In the genomic region with DNA sequence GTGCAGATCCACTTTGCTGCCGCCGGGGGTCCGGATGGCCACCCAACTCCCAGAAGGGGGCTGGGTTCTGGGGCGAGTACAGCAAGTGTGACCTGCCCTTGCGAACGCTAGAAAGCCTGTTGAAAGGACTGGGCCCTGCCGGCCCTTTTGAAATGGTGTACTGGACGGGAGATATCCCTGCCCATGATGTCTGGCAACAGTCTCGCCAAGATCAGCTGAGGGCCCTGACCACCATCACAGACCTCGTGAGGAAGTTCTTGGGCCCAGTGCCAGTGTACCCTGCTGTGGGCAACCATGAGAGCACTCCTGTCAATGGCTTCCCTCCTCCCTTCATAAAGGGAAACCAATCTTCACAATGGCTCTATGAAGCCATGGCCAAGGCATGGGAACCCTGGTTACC, we compare ENCODE assay signal across 9 mouse cellular contexts. TPM values are rescaled to one million over a fixed set of nuclear protein-coding genes. Genes with fewer than 3 reads are reported as not detected.
DNase-seq lines count a peak whose midpoint lies in the region; ATAC-seq and TF ChIP-seq lines count a peak whose summit lies in the region.
"Had no signal": no experiment of that assay in that cellular context is flagged by ENCODE, and none has a peak within 500 bp of the region (broad histone marks: within the 10 kb centered on the region; RNA-seq: fewer than 3 reads in every experiment).

No protein-coding gene starts in this region.

- 0 out of 2 replicates have a peak overlapping the region, but pooled peaks have one; percentile 23 for H3K9ac ChIP-seq in heart, adult 2 months (ENCODE audit: low read depth, low read length)
- no peak overlapping the region for H3K9ac ChIP-seq in neural tube, embryonic 15.5 days (replicated peaks)

- H3K4me1 ChIP-seq in heart, adult 2 months (ENCODE audit: control insufficient read depth, insufficient read depth, low read length), result peaks cover 4% of the 10 kb centered on the region
- peaks cover 14% of the 10 kb centered on the region for H3K4me1 ChIP-seq in limb, embryonic 10.5 days
- peaks cover 32% of the 10 kb centered on the region for H3K4me1 ChIP-seq in neural tube, embryonic 15.5 days
- H3K4me1 ChIP-seq in thymus, adult 2 months (replicated peaks; ENCODE audit: control insufficient read depth, insufficient read depth, low read length), result peaks cover 22% of the 10 kb centered on the region

- no peak for TF ChIP-seq POLR2A in heart, adult 2 months (IDR thresholded peaks at IDR 0.05; ENCODE audit: insufficient read depth, low read depth, low read length)
- TF ChIP-seq POLR2A in thymus, adult 2 months (IDR thresholded peaks at IDR 0.05; ENCODE audit: control insufficient read depth, extremely low read depth, insufficient read depth, low read length, poor library complexity), result no peak

- no peaks in the 10 kb centered on the region for H3K79me2 ChIP-seq in heart, adult 2 months (replicated peaks; ENCODE audit: control insufficient read depth, insufficient read depth, low read length)

- H3K4me2 ChIP-seq in neural tube, embryonic 15.5 days, result peak overlapping the region; percentile 76

- no peaks in the 10 kb centered on the region for H3K9me3 ChIP-seq in limb, embryonic 10.5 days (replicated peaks)
- H3K9me3 ChIP-seq in neural tube, embryonic 15.5 days (replicated peaks), result no peaks in the 10 kb centered on the region

- H3K27me3 ChIP-seq in heart, adult 2 months (ENCODE audit: control insufficient read depth, insufficient read depth, low read length), result no peaks in the 10 kb centered on the region
- no peaks in the 10 kb centered on the region for H3K27me3 ChIP-seq in limb, embryonic 10.5 days (ENCODE audit: low read depth, poor library complexity, severe bottlenecking)
- no peaks in the 10 kb centered on the region for H3K27me3 ChIP-seq in neural tube, embryonic 15.5 days (replicated peaks)
- no peaks in the 10 kb centered on the region for H3K27me3 ChIP-seq in thymus, adult 2 months (ENCODE audit: control insufficient read depth, insufficient read depth, low read length)

- intact Hi-C loops in heart, adult 2 months (cut with DNase I), result loop anchor here (2.0 to 10.0 kb wide), 3 partner anchors 25 to 179 kb away; partner anchors contain the start of genes Apbb1, Ilk and Rrp8
- intact Hi-C loops in heart, postnatal 14 days (cut with DNase I), result loop anchor here (10.0 kb wide), 1 partner anchor 179 kb away; the partner anchor contains the start of genes Ilk and Rrp8

- TF ChIP-seq CTCF in heart, adult 2 months (IDR thresholded peaks at IDR 0.05), result no peak
- no peak; the same call in 1 of the 2 replicates for TF ChIP-seq CTCF in thymus, adult 2 months (IDR thresholded peaks at IDR 0.05; ENCODE audit: borderline replicate concordance, control insufficient read depth, extremely low read depth, insufficient read depth, low read length, poor library complexity)

- no peak for ATAC-seq in neural tube, embryonic 15.5 days (ENCODE audit: low FRiP score)

- no peak for TF ChIP-seq EP300 in heart, adult 2 months (IDR thresholded peaks at IDR 0.05; ENCODE audit: insufficient read depth, low read depth, low read length)

- 65% methylated on average over 10 of the region's 10 CpGs for WGBS in heart, adult 2 months
- WGBS in limb, embryonic 10.5 days, result 93% methylated on average over 10 of the region's 10 CpGs
- WGBS in neural tube, embryonic 15.5 days, result 93% methylated on average over 10 of the region's 10 CpGs
- 87% methylated on average over 10 of the region's 10 CpGs for WGBS in thymus, adult 2 months

- H3K4me3 ChIP-seq in heart, adult 2 months, result peak overlapping the region; percentile 82; the same call in 1 of the 2 replicates
- 0 out of 2 replicates have a peak overlapping the region, but pooled peaks have one; percentile 68 for H3K4me3 ChIP-seq in limb, embryonic 10.5 days
- peak overlapping the region; percentile 74; the same call in 1 of the 2 replicates for H3K4me3 ChIP-seq in neural tube, embryonic 15.5 days (replicated peaks)
- no peak overlapping the region for H3K4me3 ChIP-seq in thymus, adult 2 months (ENCODE audit: control insufficient read depth, insufficient read depth, low read length)

- DNase-seq in heart, adult 2 months, result no peak
- no peak for DNase-seq in heart, postnatal 14 days
- peak; percentile 14 for DNase-seq in thymus, postnatal 14 days
- DNase-seq in thymus, postnatal 0 days (ENCODE audit: low spot score), result no peak
- DNase-seq in limb, embryonic 10.5 days (ENCODE audit: low spot score), result no peak
- no peak for DNase-seq in spleen, postnatal 14 days (ENCODE audit: low spot score in 2 of 2)
- DNase-seq in thymus, adult 2 months, result no peak
- DNase-seq: kidney, postnatal 10 days had no signal

- no peaks in the 10 kb centered on the region for H3K36me3 ChIP-seq in heart, adult 2 months (ENCODE audit: control insufficient read depth, insufficient read depth, low read length)
- H3K36me3 ChIP-seq in limb, embryonic 10.5 days, result peaks cover 31% of the 10 kb centered on the region
- H3K36me3 ChIP-seq in neural tube, embryonic 15.5 days, result peaks cover 34% of the 10 kb centered on the region
- H3K36me3 ChIP-seq in thymus, adult 2 months (ENCODE audit: control insufficient read depth, insufficient read depth, low read length), result no peaks in the 10 kb centered on the region; the same call in 1 of the 2 replicates

- peak overlapping the region; percentile 77 for H3K27ac ChIP-seq in heart, adult 2 months
- H3K27ac ChIP-seq in limb, embryonic 10.5 days, result no peak overlapping the region
- no peak overlapping the region for H3K27ac ChIP-seq in neural tube, embryonic 15.5 days (replicated peaks)
- H3K27ac ChIP-seq in thymus, adult 2 months (ENCODE audit: control insufficient read depth, insufficient read depth, low read length), result no peak overlapping the region

RNA-seq across cellular contexts. Expression of gene Smpd1, which starts 1.4 kb away (rescaled TPM):
- total RNA-seq in heart, adult 2 months (2021), result 100 to 1,000 TPM; 154 to 186 TPM
- polyA plus RNA-seq in heart, adult 2 months (2012; rRNA removed), result 190 and 211 TPM in 2 replicates
- 100 to 1,000 TPM; 128 to 133 TPM for total RNA-seq in heart, postnatal 14 days (2021)
- polyA plus RNA-seq in thymus, postnatal 0 days (2015; fragmentation: Nextera tagmentation; extraction: Ambion mirVana), result 24.3 and 25.6 TPM in 2 replicates
- 26.1 and 31.9 TPM in 2 replicates for polyA plus RNA-seq in limb, embryonic 10.5 days (2016; fragmentation: Nextera tagmentation; extraction: Ambion mirVana)
- 83.2 and 91.4 TPM in 2 replicates for polyA plus RNA-seq in neural tube, embryonic 15.5 days (2015; fragmentation: Nextera tagmentation; extraction: Ambion mirVana)
- 43.3 and 47.7 TPM in 2 replicates for polyA plus RNA-seq in thymus, adult 2 months (2012; rRNA removed)

RNA-seq across cellular contexts. Expression of gene Apbb1, which starts 25.9 kb away (rescaled TPM):
- total RNA-seq in heart, adult 2 months (2021), result 100 to 1,000 TPM; 123 to 147 TPM
- polyA plus RNA-seq in heart, adult 2 months (2012; rRNA removed), result 259 and 333 TPM in 2 replicates
- 10 to 100 TPM; 80.5 to 86.5 TPM for total RNA-seq in heart, postnatal 14 days (2021)
- 6.5 and 7.7 TPM in 2 replicates for polyA plus RNA-seq in thymus, postnatal 0 days (2015; fragmentation: Nextera tagmentation; extraction: Ambion mirVana)
- 76.9 and 81.9 TPM in 2 replicates for polyA plus RNA-seq in limb, embryonic 10.5 days (2016; fragmentation: Nextera tagmentation; extraction: Ambion mirVana)
- polyA plus RNA-seq in neural tube, embryonic 15.5 days (2015; fragmentation: Nextera tagmentation; extraction: Ambion mirVana), result 248 and 299 TPM in 2 replicates
- polyA plus RNA-seq in thymus, adult 2 months (2012; rRNA removed), result 17.7 and 34.8 TPM in 2 replicates

RNA-seq across cellular contexts. Expression of gene Hpx, which starts 44.4 kb away (rescaled TPM):
- under 1 TPM in 1 of 2 experiments, not detected in 1; 0.16 TPM for total RNA-seq in heart, adult 2 months (2021)
- polyA plus RNA-seq in heart, adult 2 months (2012; rRNA removed), result 0.33 and 1.9 TPM in 2 replicates
- total RNA-seq in heart, postnatal 14 days (2021), result under 1 TPM in 1 of 2 experiments, not detected in 1; 0.48 TPM
- 0.35 and 0.74 TPM in 2 replicates for polyA plus RNA-seq in thymus, postnatal 0 days (2015; fragmentation: Nextera tagmentation; extraction: Ambion mirVana)
- 0.48 TPM in 1 of 2 replicates, not detected in the other for polyA plus RNA-seq in limb, embryonic 10.5 days (2016; fragmentation: Nextera tagmentation; extraction: Ambion mirVana)
- polyA plus RNA-seq in neural tube, embryonic 15.5 days (2015; fragmentation: Nextera tagmentation; extraction: Ambion mirVana), result 0.36 and 0.59 TPM in 2 replicates
- 0.97 and 8.6 TPM in 2 replicates for polyA plus RNA-seq in thymus, adult 2 months (2012; rRNA removed)
